Mouse (Mus musculus) B cell, adult 2 months (primary cell): ENCODE results near the gene Map1s.
A peak's percentile ranks its signal among the peaks of the same experiment; 100 is the strongest.

ENCODE experiments used
- DNase-seq, 2 experiments: peaks; one replicate each; pipeline ENCODE4 v3.0.0; 2022

Gene Map1s

DNA sequence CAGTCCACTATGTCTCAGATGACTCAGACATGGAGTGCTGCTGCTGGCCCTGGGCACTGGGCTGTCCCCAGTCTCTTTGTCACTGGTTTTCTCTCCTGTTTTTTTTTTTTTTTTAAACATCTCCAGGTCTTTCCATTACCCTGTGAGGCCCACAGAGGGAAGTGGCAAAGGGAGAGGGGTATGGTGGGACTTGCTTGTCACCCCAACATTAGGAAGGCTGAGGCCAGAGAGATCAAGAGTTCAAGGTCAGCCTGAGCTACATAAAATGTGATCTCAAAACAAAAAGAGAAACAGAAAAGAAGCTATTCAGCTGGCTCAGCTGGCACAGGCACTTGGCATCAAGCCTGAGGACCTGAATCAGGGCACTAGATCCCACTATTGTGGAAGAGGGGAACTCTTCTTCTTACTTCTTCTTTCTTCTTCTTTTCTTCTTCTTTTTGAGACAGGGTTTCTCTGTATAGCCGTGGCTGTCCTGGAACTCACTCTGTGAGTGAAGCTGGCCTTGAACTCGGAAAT, 4.8 kb upstream of the Map1s start:
- no peak for DNase-seq

DNA sequence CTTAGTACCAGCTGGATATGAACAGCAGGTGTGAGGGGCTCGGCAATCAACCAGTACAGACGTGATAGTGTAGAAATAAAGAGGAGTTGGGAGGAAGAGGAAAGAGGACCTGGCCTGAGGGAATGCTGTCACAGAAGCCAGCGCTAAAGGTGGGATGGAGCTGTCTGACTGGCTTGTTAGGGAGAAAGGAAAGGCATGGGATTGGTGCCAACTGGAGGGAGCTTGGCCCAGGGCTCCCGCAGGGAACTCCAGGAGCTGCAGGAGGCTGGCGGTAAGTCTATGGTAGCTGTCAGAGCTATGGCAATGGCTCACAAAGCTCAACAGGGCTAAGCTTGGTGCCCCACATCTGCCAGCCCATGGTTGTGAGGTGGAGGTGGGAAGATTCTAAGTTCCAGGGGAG, 3.5 kb upstream of the Map1s start:
- no peak for DNase-seq

DNA sequence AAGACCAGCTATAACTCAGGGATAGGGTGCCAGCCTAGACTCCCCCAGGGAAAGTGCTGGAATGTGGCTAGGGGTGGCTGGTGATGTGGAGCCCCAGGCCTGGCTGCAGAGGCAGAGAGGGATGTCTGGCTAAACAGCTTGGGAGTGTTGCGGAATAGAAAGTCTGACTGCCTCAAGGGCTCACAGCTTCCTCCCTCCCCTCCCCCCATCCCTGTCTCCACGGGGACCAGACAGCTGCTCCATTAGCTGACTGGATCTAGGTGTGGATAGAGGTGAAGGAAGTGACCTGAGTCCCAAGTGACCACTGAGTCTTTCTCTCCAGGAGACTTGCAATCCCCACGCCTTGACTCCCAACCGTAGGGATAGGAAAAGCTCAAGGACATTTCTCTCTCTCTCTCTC, 2.6 kb upstream of the Map1s start:
- no peak for DNase-seq

DNA sequence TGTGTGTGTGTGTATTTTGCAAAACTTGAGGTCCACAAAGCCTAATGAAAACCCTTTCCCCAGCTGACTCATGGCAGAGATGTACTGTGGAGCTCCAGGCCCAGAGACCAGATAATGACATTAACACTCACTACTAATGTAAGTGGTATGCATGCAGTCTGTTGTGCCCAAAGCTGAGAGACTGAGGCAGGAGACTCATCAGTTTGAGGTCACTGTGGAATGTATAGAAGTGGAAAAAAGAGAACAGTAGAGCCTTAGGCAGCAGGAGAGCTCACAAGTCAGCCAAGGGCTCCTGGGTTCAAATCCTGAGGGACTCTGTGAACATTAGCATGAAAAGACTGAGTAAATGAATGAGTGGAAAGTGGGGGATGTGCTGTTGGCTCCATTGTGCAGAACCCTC, 2.1 kb upstream of the Map1s start:
- no peak for DNase-seq

DNA sequence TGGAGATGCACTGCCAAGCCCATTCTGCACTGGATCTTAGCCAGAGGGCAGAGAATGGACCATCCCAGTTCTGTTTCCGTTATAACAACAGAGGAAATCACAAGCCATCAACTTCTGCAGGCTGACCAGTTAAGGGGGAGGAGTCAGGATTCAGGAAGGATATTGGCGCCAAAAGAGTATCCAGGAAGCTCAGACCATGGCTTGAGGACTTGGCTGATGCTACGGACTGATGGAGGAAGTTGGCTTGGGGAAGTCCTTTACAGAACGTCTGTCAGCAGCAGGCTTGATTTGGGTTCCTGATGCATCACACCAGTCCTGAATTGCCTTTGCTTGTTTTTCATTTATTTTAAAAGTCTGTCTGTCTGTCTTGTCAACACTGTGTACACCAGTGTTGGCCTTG, 1.2 kb upstream of the Map1s start:
- peak in 1 of 2 experiments; percentile 20 for DNase-seq

DNA sequence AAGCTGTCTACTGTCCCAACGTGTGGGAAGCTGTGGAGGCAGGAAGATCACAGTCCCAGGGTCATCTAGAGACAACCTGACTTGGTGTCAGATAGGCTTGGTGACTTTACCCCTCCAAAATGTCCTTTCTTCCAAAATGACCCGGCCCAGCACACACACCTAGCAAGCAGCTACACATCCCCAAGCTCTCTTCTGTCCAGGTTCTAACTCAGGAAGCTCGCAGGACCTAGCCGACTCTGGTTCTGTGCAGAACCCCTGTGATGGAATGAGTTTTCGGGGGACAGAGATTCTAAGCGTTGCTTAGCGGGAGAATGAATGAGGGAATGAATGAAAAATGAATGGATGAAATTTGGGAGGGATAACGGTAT, 285 bp upstream of the Map1s start:
- DNase-seq: no peak

DNA sequence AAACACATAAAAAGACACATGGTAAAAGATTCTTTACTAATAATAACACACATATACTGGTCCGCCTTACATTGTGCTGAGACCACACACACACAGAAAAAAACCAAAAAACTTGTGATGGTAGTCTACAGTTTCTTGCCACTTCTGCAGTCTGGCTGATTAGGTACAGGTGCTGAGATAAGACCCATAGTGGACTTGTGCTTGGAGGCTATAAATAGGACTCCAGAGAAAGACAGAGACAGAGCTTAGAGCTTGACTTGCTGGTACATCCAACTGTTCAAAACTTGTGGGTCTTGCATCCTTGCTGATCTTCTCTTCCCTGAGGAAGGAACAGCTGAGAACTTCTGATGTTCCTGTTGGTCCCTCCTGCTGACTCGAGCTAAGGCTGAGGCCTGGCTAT, 1.8 kb downstream of the Map1s start:
- DNase-seq: no peak

DNA sequence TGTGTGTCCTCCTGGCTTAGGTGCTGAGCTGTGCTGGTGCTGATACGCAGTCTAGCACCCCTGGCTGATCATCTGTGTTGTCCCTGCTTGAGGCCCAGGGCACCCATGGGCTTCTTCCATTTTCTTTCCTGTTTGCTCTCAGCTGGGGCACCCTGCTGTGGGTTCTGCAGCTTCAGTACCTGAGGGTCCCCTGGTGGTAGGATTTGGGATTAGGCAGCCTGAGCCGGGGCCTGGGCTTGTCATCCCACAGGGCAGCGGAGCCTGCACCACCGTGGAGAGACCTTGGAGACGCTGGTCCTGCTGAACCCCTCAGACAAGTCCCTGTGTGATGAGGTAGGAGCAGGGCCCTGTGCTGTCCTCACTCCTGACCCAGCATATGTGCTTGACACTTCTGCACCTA, 5.9 kb downstream of the Map1s start:
- peak in 1 of 2 experiments; percentile 17 for DNase-seq

DNA sequence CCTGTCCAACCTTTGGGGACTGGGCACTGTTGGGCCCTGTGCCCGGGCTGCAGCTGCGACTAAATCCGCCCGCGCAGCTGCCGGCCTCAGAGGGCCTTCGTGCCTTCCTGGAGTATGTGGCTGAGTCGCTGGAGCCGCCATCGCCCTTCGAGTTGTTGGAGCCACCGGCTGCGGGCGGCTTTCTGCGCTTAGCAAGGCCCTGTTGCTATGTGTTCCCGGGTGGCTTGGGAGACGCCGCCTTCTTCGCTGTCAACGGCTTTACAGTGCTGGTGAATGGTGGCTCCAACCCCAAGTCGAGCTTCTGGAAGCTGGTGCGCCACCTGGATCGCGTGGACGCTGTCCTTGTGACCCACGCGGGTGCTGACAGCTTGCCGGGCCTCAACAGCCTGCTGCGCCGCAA, 7.2 kb downstream of the Map1s start:
- DNase-seq: no peak

DNA sequence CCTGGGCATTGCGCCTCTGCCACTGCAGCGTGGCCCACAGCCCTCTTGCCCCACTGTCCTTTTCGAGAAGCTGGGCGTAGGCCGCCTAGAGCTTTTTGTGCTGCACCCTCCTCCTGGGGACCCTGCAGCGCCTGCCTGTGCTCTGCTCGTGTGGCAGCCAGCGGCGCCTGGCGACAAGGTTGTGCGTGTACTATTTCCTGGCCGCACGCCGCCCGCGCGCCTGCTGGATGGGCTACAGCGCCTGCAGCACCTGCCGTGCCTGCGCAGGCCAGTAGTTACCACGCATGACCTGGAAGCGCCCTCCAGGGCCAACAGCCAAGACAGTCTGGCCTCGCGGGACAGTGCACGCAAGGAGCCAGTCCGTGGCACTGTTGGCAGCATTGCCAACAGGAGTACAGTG, 7.8 kb downstream of the Map1s start:
- no peak for DNase-seq

DNA sequence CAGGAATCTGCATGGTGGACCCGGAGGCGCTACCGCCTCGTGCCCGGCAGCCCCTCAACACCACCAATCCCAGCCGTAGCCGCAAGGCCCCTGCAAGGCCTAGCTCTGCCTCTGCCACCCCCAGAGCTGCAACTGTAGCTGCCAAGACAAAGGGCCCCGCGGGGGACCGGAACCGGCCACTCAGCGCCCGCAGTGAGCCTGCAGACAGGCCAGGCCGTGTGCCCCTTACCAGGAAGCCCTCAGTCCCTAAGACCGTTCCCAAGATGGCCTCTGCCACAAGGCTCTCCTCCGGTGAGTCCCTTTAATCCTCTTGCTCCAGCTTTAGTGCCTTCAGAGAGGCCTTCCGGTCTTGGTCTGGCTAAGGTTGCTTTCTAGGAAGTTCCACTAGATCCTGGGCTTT, 9.0 kb downstream of the Map1s start:
- DNase-seq: no peak

DNA sequence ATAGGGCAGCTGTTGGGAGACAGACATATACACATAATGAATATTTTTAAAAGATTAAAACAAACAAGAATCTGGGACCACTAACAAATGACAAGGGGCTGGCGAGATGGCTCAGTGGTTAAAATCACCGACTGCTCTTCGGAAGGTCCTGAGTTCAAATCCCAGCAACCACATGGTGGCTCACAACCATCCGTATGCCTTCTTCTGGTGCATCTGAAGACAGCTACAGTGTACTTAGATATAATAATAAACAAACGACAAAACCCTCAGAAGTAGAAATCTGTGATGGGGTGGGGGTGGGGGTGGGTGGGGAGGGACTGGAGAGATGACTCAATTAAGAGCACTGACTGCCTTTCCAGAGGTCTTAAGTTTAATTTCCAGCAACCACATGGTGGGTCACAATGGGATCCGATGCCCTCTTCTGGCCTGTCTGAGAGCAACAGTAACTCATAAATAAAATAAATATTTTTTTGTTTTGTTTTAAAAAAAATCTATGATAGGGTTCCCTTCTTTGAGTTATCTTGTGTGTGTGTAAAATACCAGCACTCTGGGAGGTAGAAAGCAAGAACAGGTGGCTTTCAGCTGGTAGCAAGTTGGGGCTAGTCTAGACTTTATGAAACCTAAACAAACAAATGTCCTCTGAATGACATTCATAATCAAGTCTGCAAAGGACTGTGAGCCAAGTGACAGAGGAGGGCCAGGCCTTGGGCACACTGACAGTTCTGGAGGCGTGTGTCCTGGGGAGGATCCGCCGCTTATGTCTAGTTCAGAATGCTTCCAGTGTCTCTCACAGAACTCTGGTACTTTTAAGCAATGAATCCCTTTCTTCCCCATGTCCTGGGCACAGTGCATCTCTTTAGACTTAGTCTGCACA, 14.6 kb downstream of the Map1s start:
- DNase-seq: no peak

DNA sequence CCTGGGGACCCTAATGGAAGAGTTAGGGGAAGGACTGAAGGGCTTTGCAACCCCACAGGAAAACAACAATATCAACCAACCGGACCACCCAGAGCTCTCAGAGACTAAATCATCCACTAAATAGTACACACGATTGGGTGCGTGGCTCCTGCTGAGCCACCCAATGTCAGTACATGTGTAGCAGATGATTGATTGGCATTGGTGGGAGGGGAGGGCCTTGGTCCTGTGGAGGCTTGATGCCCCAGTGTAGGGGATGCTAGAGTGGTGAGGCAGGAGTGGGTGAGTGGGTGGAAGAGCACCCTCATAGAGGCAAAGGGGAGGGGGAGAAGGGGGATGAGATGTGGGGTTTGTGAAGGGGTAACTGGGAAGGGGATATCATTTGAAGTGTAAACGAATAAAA, 18.4 kb downstream of the Map1s start:
- DNase-seq: no peak

DNA sequence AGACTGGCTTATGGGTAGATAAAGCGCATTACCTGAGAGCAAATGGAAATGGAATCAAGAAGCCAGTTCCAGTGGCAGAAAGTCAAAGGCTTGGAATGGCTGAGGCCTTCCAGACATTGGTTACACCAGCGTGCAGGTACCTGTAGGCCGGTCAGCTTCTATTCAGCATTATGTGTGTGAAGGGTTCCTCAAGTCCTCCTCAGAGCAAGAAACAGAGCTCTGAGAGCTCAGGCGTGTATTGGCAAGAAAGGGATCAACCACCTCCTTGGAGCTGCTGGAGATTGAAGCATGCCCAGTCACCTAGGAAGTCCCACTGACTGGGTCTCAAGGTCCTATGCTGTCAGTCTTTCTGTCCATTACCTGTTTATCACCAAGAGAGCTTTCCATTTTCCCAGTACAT, 20.0 kb downstream of the Map1s start:
- DNase-seq: no peak

DNA sequence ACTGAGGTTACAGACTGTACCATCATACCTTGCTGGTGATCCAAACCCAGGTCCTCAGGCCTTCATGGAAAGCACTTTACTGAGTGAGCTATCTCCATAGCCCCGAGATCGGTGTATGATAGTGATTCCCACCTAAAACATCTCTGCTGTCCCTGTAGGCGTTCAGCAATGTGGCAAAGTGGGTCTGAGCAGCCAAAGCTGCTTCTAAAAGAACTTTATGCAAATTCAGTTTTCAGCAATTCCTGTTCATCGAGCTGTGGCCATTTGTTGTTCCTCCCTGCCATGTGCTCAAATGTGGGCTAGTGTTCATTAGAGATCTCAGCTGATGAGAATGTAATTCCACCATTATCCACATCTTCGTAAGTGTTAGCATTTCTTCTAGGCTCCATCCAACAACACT, 20.7 kb downstream of the Map1s start:
- no peak for DNase-seq

DNA sequence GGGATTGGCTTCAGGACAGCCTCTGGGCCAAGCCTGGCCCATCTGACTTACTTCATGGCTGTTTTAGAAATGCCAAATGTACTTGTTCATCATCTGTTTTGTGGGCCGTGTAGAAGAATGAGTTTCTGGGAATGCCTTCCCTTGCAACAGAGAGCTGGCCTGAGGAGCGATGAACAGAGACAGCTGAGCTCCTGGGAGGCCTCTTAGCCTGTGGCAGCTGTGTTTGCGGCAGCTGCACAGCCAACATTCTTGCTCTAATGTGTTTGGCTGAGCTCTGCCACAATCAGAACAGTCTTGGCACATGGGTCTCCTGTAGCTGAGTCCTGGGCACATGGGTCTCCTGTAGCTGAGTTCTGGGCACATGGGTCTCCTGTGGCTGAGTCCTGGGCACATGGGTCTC, 22.4 kb downstream of the Map1s start:
- DNase-seq: no peak

DNA sequence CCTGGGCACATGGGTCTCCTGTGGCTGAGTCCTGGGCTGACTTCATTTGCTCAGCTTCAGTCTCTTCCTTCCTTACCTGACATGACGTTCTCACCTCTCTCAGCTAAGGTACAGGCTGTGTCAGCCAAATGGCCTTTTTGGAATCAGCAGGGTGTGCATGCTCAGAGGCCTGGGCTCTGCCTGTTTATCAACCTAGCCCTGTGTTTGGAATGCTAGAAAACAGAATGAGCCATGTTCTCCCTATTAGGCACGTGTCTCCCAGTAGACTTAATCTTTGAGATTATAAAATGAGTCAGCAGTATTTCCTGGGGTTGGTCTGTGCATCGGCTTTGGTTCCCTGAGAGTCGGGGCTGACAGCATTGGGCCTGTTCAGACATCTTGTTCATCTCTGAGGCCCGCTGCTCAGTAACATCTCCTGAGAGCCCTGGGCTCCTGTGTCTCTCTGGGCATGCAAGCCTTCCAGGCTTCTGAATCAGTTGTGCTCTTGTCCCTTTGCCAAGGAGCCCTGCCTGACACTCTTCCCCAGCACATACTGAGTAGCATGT, 23.1 kb downstream of the Map1s start:
- no peak for DNase-seq

DNA sequence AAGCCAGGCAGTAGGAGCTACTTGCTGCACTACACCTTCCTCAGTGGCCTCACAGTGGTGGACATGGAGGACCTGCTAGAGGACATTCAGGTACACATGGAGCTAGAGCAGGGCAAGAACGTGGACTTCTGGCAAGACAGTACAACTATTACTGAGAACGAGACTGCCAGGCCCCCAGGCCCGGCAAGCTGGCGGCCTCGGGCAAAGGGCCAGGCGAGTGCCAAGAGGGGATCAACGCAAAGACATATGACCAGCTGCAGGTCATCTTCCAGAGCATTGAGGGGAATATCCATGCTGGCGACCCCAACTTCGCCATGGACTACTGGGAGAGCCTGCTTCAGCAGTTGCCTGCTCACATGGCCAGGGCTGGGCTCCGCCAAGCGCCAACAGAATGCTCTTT, 26.0 kb downstream of the Map1s start:
- DNase-seq: no peak

DNA sequence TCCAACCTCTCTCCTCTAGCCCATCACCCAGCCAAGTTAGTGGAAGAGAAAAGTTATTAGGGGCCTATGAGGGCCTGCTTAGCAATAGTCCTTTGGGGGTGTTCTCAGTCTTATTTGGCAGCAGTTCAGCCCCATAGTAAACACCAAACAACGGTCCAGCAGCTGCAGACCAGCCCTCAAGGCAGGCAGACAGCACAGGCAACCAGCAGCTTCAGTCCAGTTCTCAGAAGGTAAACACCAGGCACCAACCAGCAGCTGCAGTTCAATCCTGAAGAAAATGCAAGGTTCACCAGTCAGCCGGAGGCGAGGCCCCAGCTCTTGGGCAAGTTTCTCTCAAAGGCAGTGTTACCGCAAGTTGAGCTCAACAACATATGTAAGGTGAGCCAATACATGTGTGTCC, 27.3 kb downstream of the Map1s start:
- no peak for DNase-seq

DNA sequence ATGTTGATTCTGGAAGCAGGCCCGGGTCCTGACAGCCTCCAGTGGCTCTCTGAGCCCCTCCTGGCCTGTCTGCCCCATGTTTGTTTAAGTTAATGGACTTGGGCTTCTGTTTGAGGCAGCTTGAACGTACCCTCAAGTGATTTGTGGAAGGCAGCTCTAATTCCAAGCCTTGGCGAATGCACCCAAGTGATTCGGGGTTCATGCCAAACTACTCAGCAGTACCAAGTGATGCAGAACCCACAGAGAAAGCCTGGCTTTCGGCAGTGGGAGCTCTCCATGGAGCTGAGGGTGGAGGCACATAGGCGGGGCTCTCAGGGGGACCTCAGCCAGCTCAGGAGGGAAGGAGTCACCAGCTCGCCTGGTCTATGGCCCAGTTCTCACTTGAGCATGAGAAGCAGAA, 29.1 kb downstream of the Map1s start:
- no peak for DNase-seq

DNA sequence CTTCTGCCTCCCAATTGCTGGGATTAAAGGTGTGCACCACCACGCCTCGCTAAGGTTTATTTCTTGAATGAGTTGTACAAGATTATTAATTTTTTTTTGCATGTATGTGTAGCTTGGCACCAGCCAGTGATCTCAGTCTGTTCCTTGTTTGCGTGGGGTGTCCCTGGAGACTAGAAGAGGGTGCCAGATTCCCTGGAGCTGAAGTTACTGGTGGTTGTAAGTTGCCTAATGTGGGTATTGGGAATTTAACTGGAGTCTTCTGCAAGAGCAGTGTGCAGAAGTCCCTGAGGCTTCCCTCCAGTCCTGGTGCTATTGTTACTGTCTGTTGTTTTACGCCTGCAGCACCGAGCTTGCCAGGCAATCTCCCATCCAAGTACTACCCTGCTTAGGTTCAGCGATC, 31.5 kb downstream of the Map1s start:
- DNase-seq: no peak

DNA sequence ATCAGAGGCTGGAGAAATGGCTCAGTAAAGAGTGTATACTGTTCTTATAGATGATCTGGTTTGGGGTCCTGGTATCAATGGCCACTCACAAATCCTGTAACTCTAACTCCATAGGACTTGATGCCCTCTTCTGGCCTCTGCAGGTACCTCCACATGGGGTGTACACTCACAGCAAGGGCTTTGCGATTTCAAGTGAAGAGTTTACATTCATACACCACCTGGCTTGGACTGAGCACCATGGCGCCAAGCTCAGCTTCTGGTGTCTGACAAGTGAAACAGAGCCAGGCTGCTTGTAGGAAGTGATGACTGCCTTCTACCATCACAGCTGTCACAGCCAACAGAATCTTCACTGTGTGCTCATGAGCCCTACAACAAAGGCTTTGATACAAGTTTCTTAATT, 35.7 kb downstream of the Map1s start:
- DNase-seq: peak; percentile 12 to 15

DNA sequence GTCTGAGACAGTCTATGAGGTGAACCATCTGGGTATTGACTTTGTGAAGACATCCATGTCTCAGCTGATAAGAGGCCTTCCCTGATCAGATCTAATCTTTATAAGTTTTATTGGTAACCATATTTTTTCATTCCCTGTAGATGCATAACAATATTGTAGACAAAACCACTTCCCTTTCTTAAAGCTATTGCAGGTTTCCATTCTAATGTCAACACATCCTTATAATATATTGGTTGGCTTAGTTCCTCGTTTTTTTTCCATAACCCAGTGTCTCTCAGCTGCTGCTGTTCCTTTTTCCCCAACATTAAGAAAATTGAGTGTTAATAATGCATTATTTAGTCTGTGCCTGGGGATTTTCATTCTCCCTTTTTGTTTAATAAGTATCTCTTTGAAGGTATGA, 37.5 kb downstream of the Map1s start:
- no peak for DNase-seq

DNA sequence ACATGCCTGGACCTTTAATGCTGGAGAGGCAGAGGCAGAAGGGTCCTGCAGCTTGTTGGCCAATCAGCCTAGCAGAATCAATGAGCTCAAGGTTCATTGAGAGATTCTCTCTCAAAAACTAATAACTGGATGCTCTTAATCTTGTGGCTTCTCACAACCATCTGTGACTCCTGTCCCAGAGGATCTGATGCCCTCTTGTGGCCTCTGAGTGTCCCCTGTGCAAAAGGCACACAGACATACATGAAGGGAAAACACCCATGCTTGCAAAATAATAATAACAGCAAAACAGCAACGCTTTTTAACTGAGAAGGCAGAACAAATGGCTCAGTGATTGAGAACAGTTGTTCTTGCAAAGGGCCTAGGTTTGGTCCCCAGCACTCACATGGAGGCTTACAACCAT, 44.1 kb downstream of the Map1s start:
- DNase-seq: no peak
